Mouse (Mus musculus) neural tube, embryonic 13.5 days (tissue): ENCODE results near the gene Krtap4-13. TPM values are rescaled to one million over a fixed set of nuclear protein-coding genes. Genes with fewer than 3 reads are reported as not detected.
"Not testable (repeated sequence)": the region's sequence is repeated elsewhere in the genome, so short reads cannot be mapped to it uniquely, and the experiment has no call there.

Experiments
- ATAC-seq: fragments of 200-750 bp; cut with Nextera tagmentation; 2 replicates; pipeline ENCODE4 v1.8.0; 2017; ENCODE audit warnings: low read depth, mild to moderate bottlenecking, moderate TSS enrichment, moderate library complexity
- H3K27ac ChIP-seq: fragments of 300-500 bp; sonication (generic); replicated peaks from 2 replicates; pipeline ENCODE4 v1.5.1; 2015; ENCODE audit warnings: moderate library complexity, mild to moderate bottlenecking, inconsistent platforms
- H3K27me3 ChIP-seq: fragments of 300-500 bp; sonication (generic); 2 replicates; pipeline ENCODE4 v1.6.1; 2015; ENCODE audit warnings: mild to moderate bottlenecking, inconsistent platforms
- H3K36me3 ChIP-seq: fragments of 300-500 bp; sonication (generic); 2 replicates; pipeline ENCODE4 v1.6.1; 2015; ENCODE audit warnings: mild to moderate bottlenecking, inconsistent platforms
- H3K4me1 ChIP-seq: fragments of 300-500 bp; sonication (generic); replicated peaks from 2 replicates; pipeline ENCODE4 v1.6.1; 2015; ENCODE audit warnings: inconsistent platforms
- H3K4me2 ChIP-seq: fragments of 300-500 bp; sonication (generic); 2 replicates; pipeline ENCODE4 v1.6.1; 2015; ENCODE audit warnings: inconsistent platforms, mild to moderate bottlenecking, moderate library complexity
- H3K4me3 ChIP-seq: fragments of 300-500 bp; sonication (generic); 2 replicates; pipeline ENCODE4 v1.5.1; 2015; ENCODE audit warnings: mild to moderate bottlenecking, inconsistent platforms
- H3K9ac ChIP-seq: fragments of 300-500 bp; sonication (generic); 2 replicates; pipeline ENCODE4 v1.6.1; 2015; ENCODE audit warnings: moderate library complexity, mild to moderate bottlenecking, inconsistent platforms
- H3K9me3 ChIP-seq: fragments of 300-500 bp; sonication (generic); 2 replicates; pipeline ENCODE4 v1.6.1; 2016; ENCODE audit warnings: inconsistent platforms
- WGBS: fragments of 180-500 bp; shearing (Covaris S2); methylation state at CpG from one replicate; pipeline ENCODE4 v1.1.7; 2015; 5-methylcytosine and 5-hydroxymethylcytosine counted together
- polyA plus RNA-seq: library from polyadenylated mRNA; unstranded; fragments of >200 nt; fragmentation: Nextera tagmentation; extraction: Ambion mirVana; gene quantifications from 2 replicates; pipeline ENCODE4 v1.2.1, GENCODE M21; 2015

Gene Krtap4-13
- not detected in 2 replicates for polyA plus RNA-seq

DNA sequence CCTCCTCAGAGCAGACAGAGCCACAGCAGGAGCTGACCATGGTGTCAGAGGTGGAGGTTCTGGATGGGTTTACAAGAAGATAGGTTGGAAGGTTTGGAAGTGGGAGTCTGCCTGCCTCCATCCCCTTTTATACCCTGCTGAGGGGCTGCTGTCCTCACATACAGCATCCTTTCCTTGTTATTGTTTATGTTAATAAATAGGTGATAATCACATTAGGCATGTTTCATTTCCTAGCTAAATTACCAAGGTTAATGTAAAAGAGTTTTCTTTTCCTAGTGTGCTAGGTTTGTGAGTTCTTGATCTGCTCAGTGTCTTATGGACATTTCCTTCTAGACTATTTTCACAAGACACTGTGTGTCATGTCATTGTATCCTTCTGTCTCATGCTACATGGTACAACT is at the start of gene Krtap4-13:
TSS of gene Krtap4-13 (minus strand) at position 101 of the 400 bp plus-strand sequence.
- not testable (repeated sequence) for H3K4me1 ChIP-seq, H3K4me3 ChIP-seq, H3K27ac ChIP-seq, H3K9me3 ChIP-seq, ATAC-seq, H3K4me2 ChIP-seq, H3K9ac ChIP-seq, H3K36me3 ChIP-seq, H3K27me3 ChIP-seq

DNA sequence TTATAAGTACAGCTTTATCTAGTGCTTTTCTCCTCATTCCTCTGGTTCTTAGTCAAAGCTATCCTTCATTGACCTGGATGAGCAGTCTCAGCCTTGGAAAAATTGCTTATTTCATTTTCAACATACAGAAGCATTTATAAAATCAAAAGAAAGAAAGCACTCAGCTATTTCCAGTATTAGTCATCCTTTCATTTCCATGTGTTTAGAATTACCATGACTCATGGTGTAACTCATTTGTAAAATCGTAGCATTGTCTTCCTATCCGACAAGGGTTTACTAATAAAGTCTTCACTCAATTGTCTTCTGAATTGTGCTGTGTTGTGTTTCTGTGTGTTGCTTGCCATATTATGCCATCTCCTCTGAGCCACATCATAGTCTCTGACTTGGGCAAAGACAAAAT is 49.1 kb upstream of the Krtap4-13 start:
- no peak overlapping the region for H3K27ac ChIP-seq
- no peak overlapping the region for H3K9ac ChIP-seq
- no peak overlapping the region for H3K4me3 ChIP-seq
- H3K4me1 ChIP-seq: no peaks in the 10 kb centered on the region
- no peaks in the 10 kb centered on the region for H3K27me3 ChIP-seq
- WGBS: 83% methylated on average over 2 of the region's 2 CpGs
- no peak for ATAC-seq
- no peaks in the 10 kb centered on the region for H3K36me3 ChIP-seq
- H3K9me3 ChIP-seq: no peaks in the 10 kb centered on the region
- no peak overlapping the region for H3K4me2 ChIP-seq

DNA sequence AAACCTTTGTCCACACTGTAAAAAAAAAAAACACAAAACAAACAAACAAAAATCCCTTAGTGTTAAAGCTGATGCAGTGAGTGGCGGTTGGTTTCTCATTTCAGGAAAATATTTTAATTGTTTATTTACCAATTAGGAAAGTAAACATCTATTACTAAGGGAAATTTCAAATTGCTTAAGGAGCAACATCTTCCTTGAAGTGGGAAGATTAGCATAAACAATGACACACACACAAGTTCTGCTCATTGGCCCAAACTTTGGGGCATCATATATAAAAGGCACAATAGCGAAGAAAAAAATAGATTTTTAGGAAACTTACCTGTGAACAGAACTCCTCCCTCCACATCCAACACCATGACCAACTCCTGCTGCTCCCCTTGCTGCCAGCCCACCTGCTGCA is 47.9 kb upstream of the Krtap4-13 start, which contains the start of gene Gm11568:
TSS of gene Gm11568 (plus strand) at position 301 of the 400 bp plus-strand sequence.
- Histone ChIP-seq H3K4me2 (no peak within 1 kb of the TSS), H3K27ac (no peak within 1 kb of the TSS), H3K4me1 (no peaks in the 10 kb centered on the region), H3K9ac (no peak within 1 kb of the TSS), H3K9me3 (no peaks in the 10 kb centered on the region), H3K36me3 (no peaks in the 10 kb centered on the region), H3K27me3 (no peaks in the 10 kb centered on the region), H3K4me3 (no peak within 1 kb of the TSS)
- no peak for ATAC-seq
- WGBS: 90% methylated on average over 2 of the region's 2 CpGs

DNA sequence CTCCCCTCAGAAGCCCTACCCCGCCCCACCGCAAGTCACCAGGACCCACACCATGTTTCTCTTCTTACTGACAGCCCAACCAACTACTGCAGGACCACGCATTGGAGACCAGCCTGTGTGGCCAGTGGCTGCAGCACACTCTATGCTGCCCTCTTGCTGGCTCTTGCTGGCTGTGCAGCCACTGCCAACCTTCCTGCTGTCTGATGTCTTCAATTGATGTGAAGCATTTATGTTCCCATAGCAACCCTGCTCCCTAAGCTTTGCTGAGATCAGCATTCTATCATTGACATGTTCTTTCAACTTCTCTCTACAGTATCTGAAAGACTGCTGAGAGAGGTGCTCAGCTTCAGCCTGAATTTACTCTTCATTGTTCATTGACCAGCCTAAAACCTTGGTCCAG is 44.4 kb upstream of the Krtap4-13 start:
- no peaks in the 10 kb centered on the region for H3K36me3 ChIP-seq
- no peaks in the 10 kb centered on the region for H3K4me1 ChIP-seq
- no peak overlapping the region for H3K4me2 ChIP-seq
- no peak overlapping the region for H3K4me3 ChIP-seq
- no peak overlapping the region for H3K9ac ChIP-seq
- H3K27ac ChIP-seq: no peak overlapping the region
- H3K9me3 ChIP-seq: no peaks in the 10 kb centered on the region
- WGBS: 66% methylated on average over 3 of the region's 3 CpGs
- H3K27me3 ChIP-seq: no peaks in the 10 kb centered on the region
- no peak for ATAC-seq

DNA sequence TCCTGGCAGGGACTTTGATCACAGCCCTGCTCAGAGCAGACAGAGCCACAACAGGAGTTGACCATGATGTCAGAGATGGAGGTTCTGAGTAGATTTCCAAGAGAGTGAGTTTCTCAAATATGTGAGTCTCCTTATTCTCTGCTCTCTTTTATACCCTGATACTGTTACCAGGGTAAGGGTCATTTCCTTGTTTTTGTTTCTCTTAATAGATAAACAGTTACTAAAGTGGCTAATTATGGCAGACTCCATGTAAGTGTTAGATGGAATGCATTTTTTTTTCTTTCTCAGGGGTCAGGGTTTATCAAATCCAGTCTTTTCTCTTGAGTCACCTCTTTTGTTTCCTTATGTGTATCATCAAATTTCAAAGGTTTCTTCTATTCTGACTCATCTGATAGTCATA is 41.8 kb upstream of the Krtap4-13 start, which contains the start of gene Krtap4-16:
TSS of gene Krtap4-16 (minus strand) at position 101 of the 400 bp plus-strand sequence.
- ATAC-seq: no peak

DNA sequence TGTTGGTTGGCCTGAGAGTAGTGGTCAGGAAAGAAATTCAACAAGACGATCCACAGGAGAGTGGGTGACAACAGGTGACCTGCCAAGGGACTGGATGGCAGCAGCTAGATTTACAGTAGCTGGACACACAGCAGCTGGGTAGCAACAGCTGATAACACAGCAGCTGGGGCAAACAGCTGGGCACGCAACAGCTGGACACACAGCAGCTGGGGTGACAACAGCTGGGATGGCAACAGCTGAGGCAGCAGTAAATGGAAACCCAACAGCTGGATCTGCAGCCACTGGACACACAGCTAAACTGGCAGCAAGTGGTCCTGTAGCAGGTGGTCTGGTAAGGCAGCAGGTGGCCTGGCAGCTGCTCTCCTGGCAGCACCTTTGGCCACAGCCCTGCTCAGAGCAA is 37.1 kb upstream of the Krtap4-13 start:
- Histone ChIP-seq H3K4me1 (no peaks in the 10 kb centered on the region), H3K4me2 (no peak overlapping the region), H3K27me3 (no peaks in the 10 kb centered on the region), H3K4me3 (no peak overlapping the region), H3K9ac (no peak overlapping the region), H3K9me3 (no peaks in the 10 kb centered on the region), H3K27ac (no peak overlapping the region), H3K36me3 (no peaks in the 10 kb centered on the region)
- 94% methylated on average over 2 of the region's 2 CpGs for WGBS
- ATAC-seq: no peak

More for the DNA sequence above, 41.8 kb upstream of the Krtap4-13 start, which contains the start of gene Krtap4-16:
- Histone ChIP-seq H3K9me3 (no peaks in the 10 kb centered on the region), H3K9ac (no peak within 1 kb of the TSS), H3K4me3 (no peak within 1 kb of the TSS), H3K27me3 (no peaks in the 10 kb centered on the region), H3K36me3 (no peaks in the 10 kb centered on the region), H3K4me2 (no peak within 1 kb of the TSS), H3K4me1 (no peaks in the 10 kb centered on the region), H3K27ac (no peak within 1 kb of the TSS)

DNA sequence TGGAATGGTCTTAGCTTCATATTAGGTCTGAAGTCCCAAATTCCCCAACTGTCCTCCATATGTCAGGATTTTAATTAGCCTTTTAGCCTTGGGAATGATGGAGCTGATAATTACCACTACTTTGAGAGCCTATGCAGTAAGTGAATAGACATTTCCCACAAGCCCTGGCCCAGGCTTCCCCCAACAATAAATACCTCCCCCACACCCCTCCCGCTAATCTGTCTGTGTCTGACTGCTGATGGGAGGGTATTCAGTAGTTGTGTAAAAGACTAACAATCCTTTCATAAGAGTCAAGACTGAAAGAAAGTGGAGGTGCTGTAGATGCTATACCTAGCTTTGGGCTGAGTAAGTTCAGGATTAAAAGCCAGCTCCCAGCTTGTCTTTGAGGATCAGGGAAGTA is 32.5 kb upstream of the Krtap4-13 start:
- Histone ChIP-seq H3K4me2 (no peak overlapping the region), H3K9ac (no peak overlapping the region), H3K36me3 (no peaks in the 10 kb centered on the region), H3K4me1 (no peaks in the 10 kb centered on the region), H3K27me3 (no peaks in the 10 kb centered on the region), H3K9me3 (no peaks in the 10 kb centered on the region), H3K4me3 (no peak overlapping the region), H3K27ac (no peak overlapping the region)
- no peak for ATAC-seq
- WGBS: 29% methylated on average over 1 of the region's 1 CpGs

DNA sequence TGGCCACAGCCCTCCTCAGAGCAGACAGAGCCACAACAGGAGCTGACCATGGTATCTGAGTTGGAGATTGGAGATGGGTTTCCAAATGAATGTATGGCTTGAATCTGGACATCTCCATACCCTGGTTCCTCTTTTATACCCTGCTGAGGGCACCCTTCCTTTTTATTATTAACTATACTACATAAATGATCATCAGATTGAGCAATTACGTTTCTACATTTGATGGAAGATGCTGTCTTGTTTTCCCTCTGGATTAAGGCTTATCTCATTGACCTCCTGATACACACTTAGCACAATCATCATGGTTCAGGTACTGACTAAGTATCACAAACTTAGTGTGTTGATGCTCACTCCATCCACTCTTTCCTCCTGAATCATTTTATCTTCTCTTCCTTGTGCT is 28.3 kb upstream of the Krtap4-13 start, which contains the start of gene 2300003K06Rik:
TSS of gene 2300003K06Rik (minus strand) at position 101 of the 400 bp plus-strand sequence.
- WGBS: 75% methylated on average over 1 of the region's 1 CpGs
- no peaks in the 10 kb centered on the region for H3K4me1 ChIP-seq
- no peak within 1 kb of the TSS for H3K4me2 ChIP-seq
- H3K9ac ChIP-seq: no peak within 1 kb of the TSS
- H3K27ac ChIP-seq: no peak within 1 kb of the TSS
- no peaks in the 10 kb centered on the region for H3K9me3 ChIP-seq
- H3K36me3 ChIP-seq: no peaks in the 10 kb centered on the region
- no peak for ATAC-seq
- H3K4me3 ChIP-seq: no peak within 1 kb of the TSS
- no peaks in the 10 kb centered on the region for H3K27me3 ChIP-seq

DNA sequence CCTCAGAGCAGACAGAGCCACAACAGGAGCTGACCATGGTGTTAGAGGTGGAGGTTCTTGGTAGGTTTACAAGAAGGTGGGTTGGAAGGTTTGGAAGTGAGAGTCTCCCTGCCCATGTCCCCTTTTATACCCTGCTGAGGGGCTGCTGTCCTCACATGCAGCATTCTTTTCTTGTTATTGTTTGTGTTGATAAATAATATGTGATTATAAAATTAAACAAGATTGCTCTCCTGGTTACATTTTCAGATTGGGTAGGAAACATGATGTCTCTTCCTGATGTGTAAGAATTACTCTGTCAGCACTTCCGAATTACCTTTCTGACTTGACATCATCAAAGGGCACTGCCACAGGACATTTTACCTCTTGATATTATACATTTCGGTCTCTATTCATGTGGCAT is 5.9 kb upstream of the Krtap4-13 start, which contains the start of gene Gm11564:
TSS of gene Gm11564 (minus strand) at position 101 of the 400 bp plus-strand sequence.
- 89% methylated on average over 2 of the region's 2 CpGs for WGBS
- H3K4me2 ChIP-seq, H3K4me3 ChIP-seq, H3K27me3 ChIP-seq, H3K4me1 ChIP-seq, H3K36me3 ChIP-seq, ATAC-seq, H3K9ac ChIP-seq, H3K27ac ChIP-seq, H3K9me3 ChIP-seq: not testable (repeated sequence)

DNA sequence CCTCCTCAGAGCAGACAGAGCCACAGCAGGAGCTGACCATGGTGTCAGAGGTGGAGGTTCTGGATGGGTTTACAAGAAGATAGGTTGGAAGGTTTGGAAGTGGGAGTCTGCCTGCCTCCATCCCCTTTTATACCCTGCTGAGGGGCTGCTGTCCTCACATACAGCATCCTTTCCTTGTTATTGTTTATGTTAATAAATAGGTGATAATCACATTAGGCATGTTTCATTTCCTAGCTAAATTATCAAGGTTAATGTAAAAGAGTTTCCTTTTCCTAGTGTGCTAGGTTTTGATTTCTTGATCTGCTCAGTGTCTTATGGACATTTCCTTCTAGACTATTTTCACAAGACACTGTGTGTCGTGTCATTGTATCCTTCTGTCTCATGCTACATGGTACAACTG is 5.3 kb downstream of the Krtap4-13 start, which contains the start of gene Gm11554:
TSS of gene Gm11554 (minus strand) at position 101 of the 400 bp plus-strand sequence.
- not testable (repeated sequence) for H3K9ac ChIP-seq, H3K4me3 ChIP-seq, H3K27me3 ChIP-seq, H3K27ac ChIP-seq, H3K4me2 ChIP-seq, ATAC-seq, H3K36me3 ChIP-seq, H3K4me1 ChIP-seq, H3K9me3 ChIP-seq
- no CpG with 5 or more reads among the region's 1 CpGs for WGBS

DNA sequence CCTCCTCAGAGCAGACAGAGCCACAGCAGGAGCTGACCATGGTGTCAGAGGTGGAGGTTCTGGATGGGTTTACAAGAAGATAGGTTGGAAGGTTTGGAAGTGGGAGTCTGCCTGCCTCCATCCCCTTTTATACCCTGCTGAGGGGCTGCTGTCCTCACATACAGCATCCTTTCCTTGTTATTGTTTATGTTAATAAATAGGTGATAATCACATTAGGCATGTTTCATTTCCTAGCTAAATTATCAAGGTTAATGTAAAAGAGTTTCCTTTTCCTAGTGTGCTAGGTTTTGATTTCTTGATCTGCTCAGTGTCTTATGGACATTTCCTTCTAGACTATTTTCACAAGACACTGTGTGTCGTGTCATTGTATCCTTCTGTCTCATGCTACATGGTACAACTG is 10.9 kb downstream of the Krtap4-13 start, which contains the start of gene Gm11569:
TSS of gene Gm11569 (minus strand) at position 101 of the 400 bp plus-strand sequence.
- H3K9ac ChIP-seq, H3K27ac ChIP-seq, H3K4me1 ChIP-seq, ATAC-seq, H3K27me3 ChIP-seq, H3K4me3 ChIP-seq, H3K36me3 ChIP-seq, H3K4me2 ChIP-seq, H3K9me3 ChIP-seq: not testable (repeated sequence)
- WGBS: no CpG with 5 or more reads among the region's 1 CpGs

DNA sequence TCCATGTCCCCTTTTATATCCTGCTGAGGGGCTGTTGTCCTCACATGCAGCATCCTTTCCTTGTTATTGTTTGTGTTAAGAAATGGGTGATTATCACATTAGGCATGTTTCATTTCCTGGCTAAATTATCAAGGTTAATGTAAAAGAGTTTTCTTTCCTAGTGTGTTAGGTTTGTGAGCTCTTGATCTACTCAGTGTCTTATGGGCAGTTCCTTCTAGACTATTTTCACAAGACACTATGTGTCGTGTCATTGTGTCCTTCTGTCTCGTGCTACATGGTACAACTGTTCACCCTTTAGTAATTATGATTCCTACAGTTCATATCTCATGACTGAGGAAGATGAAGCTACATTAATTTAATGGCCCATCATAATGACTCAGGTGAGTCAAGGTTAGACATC is 16.3 kb downstream of the Krtap4-13 start, which contains the start of gene Gm11596:
TSS of gene Gm11596 (minus strand) at position 101 of the 400 bp plus-strand sequence.
- Histone ChIP-seq H3K4me1 (no peaks in the 10 kb centered on the region), H3K27me3 (no peaks in the 10 kb centered on the region), H3K9ac (no peak within 1 kb of the TSS), H3K4me2 (no peak within 1 kb of the TSS), H3K4me3 (no peak within 1 kb of the TSS), H3K36me3 (no peaks in the 10 kb centered on the region), H3K27ac (no peak within 1 kb of the TSS), H3K9me3 (no peaks in the 10 kb centered on the region)
- ATAC-seq: no peak
- 87% methylated on average over 2 of the region's 2 CpGs for WGBS

DNA sequence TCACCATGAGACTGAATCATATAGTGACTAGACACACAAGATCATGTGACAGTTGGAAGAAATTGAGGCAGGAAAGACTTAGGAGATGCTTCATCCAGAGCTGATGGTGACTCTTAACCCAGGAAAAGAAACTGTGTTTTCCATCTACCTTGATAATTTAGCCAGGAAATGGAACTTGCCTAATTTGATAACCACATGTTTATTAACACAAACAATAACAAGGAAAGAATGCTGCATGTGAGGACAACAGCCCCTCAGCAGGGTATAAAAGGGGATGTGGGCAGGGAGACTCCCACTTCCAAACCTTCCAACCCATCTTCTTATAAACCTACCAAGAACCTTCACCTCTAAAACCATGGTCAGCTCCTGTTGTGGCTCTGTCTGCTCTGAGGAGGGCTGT is 24.8 kb downstream of the Krtap4-13 start, which contains the start of gene Krtap4-9:
TSS of gene Krtap4-9 (plus strand) at position 301 of the 400 bp plus-strand sequence.
- not testable (repeated sequence) for ATAC-seq, H3K4me2 ChIP-seq, H3K27ac ChIP-seq, H3K4me1 ChIP-seq, H3K36me3 ChIP-seq, H3K27me3 ChIP-seq, H3K9ac ChIP-seq, H3K4me3 ChIP-seq, H3K9me3 ChIP-seq
